Mouse (Mus musculus) CH12.LX (cell line): ENCODE data around the gene Dcaf11. TPM values are rescaled to one million over a fixed set of nuclear protein-coding genes. Genes with fewer than 3 reads are reported as not detected.

Experiments used
- DNase-seq: peaks from one replicate; pipeline ENCODE4 v3.0.0-alpha.2; 2013; ENCODE audit errors: extremely low read depth
- H3K27ac ChIP-seq: 2 replicates; pipeline ENCODE4 v1.5.1; 2012; ENCODE audit warnings: low read depth, mild to moderate bottlenecking, control low read depth, moderate library complexity; ENCODE audit not compliant: insufficient read depth
- H3K27me3 ChIP-seq: replicated peaks from 2 replicates; pipeline ENCODE3; 2012; ENCODE audit warnings: inconsistent platforms
- H3K36me3 ChIP-seq, 2 experiments: replicated peaks in 1 of 2; 2 replicates each; pipeline versions ENCODE3 to v1.6.1; 2012; ENCODE audit warnings: inconsistent platforms in 1 of 2, low read length in 1 of 2, mild to moderate bottlenecking in 1 of 2, mixed read lengths in 1 of 2, moderate library complexity in 1 of 2; ENCODE audit not compliant: control insufficient read depth in 1 of 2, insufficient read depth in 1 of 2
- H3K4me1 ChIP-seq, 2 experiments: 2 replicates each; pipeline ENCODE4 v1.6.1; 2012; ENCODE audit warnings: inconsistent platforms in 1 of 2, moderate library complexity in 1 of 2; ENCODE audit not compliant: insufficient read depth in 2 of 2, control insufficient read depth in 1 of 2
- H3K4me2 ChIP-seq: 2 replicates; pipeline ENCODE4 v1.6.1; 2012; ENCODE audit warnings: low read depth, mild to moderate bottlenecking, control low read depth; ENCODE audit not compliant: poor library complexity, insufficient read depth, severe bottlenecking
- H3K4me3 ChIP-seq, 3 experiments: fragments of 150-350 bp in 1 of 3; sonication (generic) in 1 of 3; replicated peaks in 1 of 3; 2 replicates each; pipeline versions ENCODE3 to v1.5.1; 2011 to 2012; ENCODE audit warnings: low read depth in 2 of 3, low read length in 2 of 3, mild to moderate bottlenecking in 2 of 3, moderate library complexity in 2 of 3, control low read depth in 1 of 3, improper control_type of control experiment in 1 of 3, inconsistent platforms in 1 of 3, mixed read lengths in 1 of 3; ENCODE audit not compliant: poor library complexity in 1 of 3
- H3K79me2 ChIP-seq: replicated peaks from 2 replicates; pipeline ENCODE4 v1.6.1; 2012; ENCODE audit warnings: mild to moderate bottlenecking, moderate library complexity; ENCODE audit not compliant: control insufficient read depth, poor library complexity, insufficient read depth, severe bottlenecking; ENCODE audit errors: extremely low read depth
- H3K9ac ChIP-seq: 2 replicates; pipeline ENCODE4 v1.6.1; 2012; ENCODE audit warnings: low read depth, mild to moderate bottlenecking, control low read depth, moderate library complexity; ENCODE audit not compliant: insufficient read depth
- H3K9me3 ChIP-seq: replicated peaks from 2 replicates; pipeline ENCODE3; 2012; ENCODE audit warnings: low read length, inconsistent platforms, mixed read lengths
- CTCF ChIP-seq, 2 experiments: IDR thresholded peaks in 1 of 2; conservative IDR thresholded peaks in 1 of 2; 2 replicates each; pipeline ENCODE4 v1.5.1; 2011 to 2012; ENCODE audit warnings: low read depth in 2 of 2, low read length in 2 of 2, improper control_type of control experiment in 1 of 2, inconsistent platforms in 1 of 2, mild to moderate bottlenecking in 1 of 2, moderate library complexity in 1 of 2
- GABPA ChIP-seq: IDR thresholded peaks from 2 replicates; pipeline ENCODE4 v1.6.1; 2012; ENCODE audit warnings: low read depth, low read length, improper control_type of control experiment, inconsistent platforms; ENCODE audit not compliant: insufficient replicate concordance
- JUND ChIP-seq: conservative IDR thresholded peaks from 2 replicates; pipeline ENCODE4 v1.6.1; 2011; ENCODE audit warnings: low read depth, low read length, improper control_type of control experiment
- MAFK ChIP-seq: IDR thresholded peaks from 2 replicates; pipeline ENCODE4 v1.6.1; 2011; ENCODE audit warnings: low read length, improper control_type of control experiment; ENCODE audit not compliant: insufficient replicate concordance
- MAZ ChIP-seq: IDR thresholded peaks from 2 replicates; pipeline ENCODE4 v1.6.1; 2012; ENCODE audit warnings: low read depth, mild to moderate bottlenecking, inconsistent platforms, low read length, improper control_type of control experiment, moderate library complexity
- MEF2A ChIP-seq: IDR thresholded peaks from 2 replicates; pipeline ENCODE4 v1.6.1; 2014; ENCODE audit warnings: low read depth, mild to moderate bottlenecking, inconsistent platforms, low read length, improper control_type of control experiment, borderline replicate concordance
- MXI1 ChIP-seq: IDR thresholded peaks from 2 replicates; pipeline ENCODE4 v1.6.1; 2011; ENCODE audit warnings: mild to moderate bottlenecking, low read depth, low read length, improper control_type of control experiment
- MYC ChIP-seq: IDR thresholded peaks from 2 replicates; pipeline ENCODE4 v1.6.1; 2011; ENCODE audit warnings: low read depth, mild to moderate bottlenecking, improper control_type of control experiment, low read length
- NELFE ChIP-seq: IDR thresholded peaks from 2 replicates; pipeline ENCODE4 v1.6.1; 2011; ENCODE audit warnings: low read depth, low read length, improper control_type of control experiment
- POLR2A ChIP-seq: IDR thresholded peaks from 2 replicates; pipeline ENCODE4 v1.6.1; 2011; ENCODE audit warnings: low read depth, mild to moderate bottlenecking, improper control_type of control experiment, low read length
- POLR2AphosphoS2 ChIP-seq: IDR thresholded peaks from 2 replicates; pipeline ENCODE4 v1.6.1; 2011; ENCODE audit warnings: low read depth, low read length, improper control_type of control experiment
- RAD21 ChIP-seq: IDR thresholded peaks from 2 replicates; pipeline ENCODE4 v1.6.1; 2011; ENCODE audit warnings: low read depth, mild to moderate bottlenecking, low read length, improper control_type of control experiment, moderate library complexity
- SMC3 ChIP-seq: IDR thresholded peaks from 2 replicates; pipeline ENCODE4 v1.6.1; 2011; ENCODE audit warnings: low read depth, low read length, improper control_type of control experiment
- UBTF ChIP-seq: IDR thresholded peaks from 2 replicates; pipeline ENCODE4 v1.6.1; 2012; ENCODE audit warnings: low read depth, mild to moderate bottlenecking, inconsistent platforms, low read length, improper control_type of control experiment, moderate library complexity
- USF2 ChIP-seq: conservative IDR thresholded peaks from 2 replicates; pipeline ENCODE4 v1.6.1; 2011; ENCODE audit warnings: low read depth, low read length, improper control_type of control experiment
- ZMIZ1 ChIP-seq: IDR thresholded peaks from 2 replicates; pipeline ENCODE4 v1.6.1; 2012; ENCODE audit warnings: low read depth, mild to moderate bottlenecking, inconsistent platforms, low read length, improper control_type of control experiment
- ZNF384 ChIP-seq: IDR thresholded peaks from 2 replicates; pipeline ENCODE4 v1.6.1; 2012; ENCODE audit warnings: low read depth, low read length, improper control_type of control experiment, inconsistent platforms
- dilution Hi-C: fragments of 300-500 bp; cut with MboI; formaldehyde crosslinking; loops from 2 replicates; pipeline ENCODE4 v1.14.3; 2020; ENCODE audit warnings: low sequenced_read_pairs; ENCODE audit not compliant: extremely low pct_unique_long_range_greater_than_20kb, extremely low pct_ligation_motif_present
- in situ Hi-C: fragments of 300-500 bp; cut with MboI; formaldehyde crosslinking; loops from 3 replicates; pipeline ENCODE4 v1.14.3; 2019; ENCODE audit warnings: low sequenced_read_pairs, low pct_ligation_motif_present, low pct_unique_long_range_greater_than_20kb, mixed read lengths
- polyA plus RNA-seq: library from polyadenylated mRNA; unstranded; fragments of >175 nt; gene quantifications from 2 replicates; pipeline ENCODE4 v1.2.1, GENCODE M21; 2012; ENCODE audit warnings: low read depth; ENCODE audit not compliant: insufficient read length
- total RNA-seq, 2 experiments: library from RNA; depleted of rRNA; stranded (reverse); fragments of 300-350 nt in 1 of 2; fragments of >200 nt in 1 of 2; gene quantifications; 2 replicates each; pipeline ENCODE4 v1.2.3; 2012 to 2014

Dcaf11 gene
- total and polyA plus RNA-seq, 3 experiments = 29.3 to 39.1 (median 32.6) TPM

GRCm38 (mm10) chr14:55563249-55563648, 3.4 kb downstream of the Dcaf11 start:
- H3K4me2 ChIP-seq = no peak overlapping the region
- dilution Hi-C loops (no loop called here), in situ Hi-C loops (no loop called here)
- peaks cover 7 to 16% of the 10 kb centered on the region in 2 experiments for H3K4me1 ChIP-seq
- no peaks in the 10 kb centered on the region for H3K27me3 ChIP-seq
- no peaks in the 10 kb centered on the region for H3K9me3 ChIP-seq
- no peak overlapping the region for H3K4me3 ChIP-seq
- peaks cover 41 to 64% of the 10 kb centered on the region in 2 experiments for H3K36me3 ChIP-seq
- H3K79me2 ChIP-seq = peaks cover 5% of the 10 kb centered on the region; the same call in 1 of the 2 replicates
- TF ChIP-seq NELFE = no peak
- TF ChIP-seq MYC = no peak
- no peak for TF ChIP-seq POLR2AphosphoS2
- no peak for TF ChIP-seq JUND
- no peak for TF ChIP-seq MAFK
- no peak for TF ChIP-seq UBTF
- TF ChIP-seq ZNF384 = no peak
- no peak for TF ChIP-seq ZMIZ1
- TF ChIP-seq MEF2A = no peak
- no peak for TF ChIP-seq POLR2A
- TF ChIP-seq CTCF (conservative IDR thresholded peaks at IDR 0.05 in 1 of 2, IDR thresholded peaks at IDR 0.05 in 1 of 2; ENCODE audit: low read depth in 2 of 2, low read length in 2 of 2) = no peak
- no peak for TF ChIP-seq USF2
- no peak for TF ChIP-seq MAZ
- TF ChIP-seq GABPA = no peak
- no peak overlapping the region for H3K9ac ChIP-seq
- H3K27ac ChIP-seq = no peak overlapping the region
- no peak for DNase-seq

- Histone ChIP-seq H3K27me3 (no peaks in the 10 kb centered on the region), H3K27ac (no peak overlapping the region), H3K9ac (no peak overlapping the region), H3K4me2 (no peak overlapping the region), H3K79me2 (0 out of 2 replicates have a peak, but pooled peaks cover 4% of the 10 kb centered on the region), H3K36me3 (peaks cover 54 to 86% of the 10 kb centered on the region in 2 experiments), H3K9me3 (no peaks in the 10 kb centered on the region), H3K4me1 (peaks cover 7 to 13% of the 10 kb centered on the region in 2 experiments), H3K4me3 (no peak overlapping the region)
- TF ChIP-seq CTCF (conservative IDR thresholded peaks at IDR 0.05 in 1 of 2, IDR thresholded peaks at IDR 0.05 in 1 of 2; ENCODE audit: low read depth in 2 of 2, low read length in 2 of 2) = peak in 1 of 2 experiments; percentile 54; a peak in 2 of 4 replicates
- TF ChIP-seq MYC = no peak
- TF ChIP-seq MXI1 = no peak
- peak; percentile 34 for TF ChIP-seq SMC3
- peak; percentile 48 for TF ChIP-seq RAD21
- in situ Hi-C loops (no loop called here), dilution Hi-C loops (no loop called here)
- DNase-seq = no peak
Observed at GRCm38 (mm10) chr14:55565748-55566147, 5.9 kb downstream of the Dcaf11 start.
